Mouse (Mus musculus): Measurements from ENCODE around the gene Kdm1a. TPM values are rescaled to one million over a fixed set of nuclear protein-coding genes. Genes with fewer than 3 reads are reported as not detected.

The Kdm1a gene
- polyA plus RNA-seq (2017; shearing (Covaris generic)): 91.4 TPM

DNA sequence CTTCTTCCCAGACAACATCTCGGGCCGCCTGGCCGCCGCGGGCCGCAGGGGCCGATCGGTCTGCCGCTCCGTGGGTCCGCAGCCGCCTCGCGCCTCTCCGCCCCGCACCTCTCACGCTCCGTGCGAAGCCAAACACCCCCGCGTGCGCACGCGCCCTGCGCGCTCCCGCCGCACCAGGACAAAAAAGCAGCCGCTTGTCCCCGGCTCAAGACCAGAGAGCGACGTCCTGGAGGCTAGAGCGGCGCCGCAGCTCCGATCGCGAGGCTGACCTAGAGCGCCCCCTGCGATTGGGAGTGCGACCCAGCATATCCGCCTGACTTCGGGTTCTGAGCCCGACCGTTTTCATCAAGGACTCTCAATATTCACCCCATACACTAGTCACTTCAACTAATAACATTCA lies at the start of gene Kdm1a:
Kdm1a (minus strand) TSS at position 156 of the 400 bp plus-strand sequence.

DNA sequence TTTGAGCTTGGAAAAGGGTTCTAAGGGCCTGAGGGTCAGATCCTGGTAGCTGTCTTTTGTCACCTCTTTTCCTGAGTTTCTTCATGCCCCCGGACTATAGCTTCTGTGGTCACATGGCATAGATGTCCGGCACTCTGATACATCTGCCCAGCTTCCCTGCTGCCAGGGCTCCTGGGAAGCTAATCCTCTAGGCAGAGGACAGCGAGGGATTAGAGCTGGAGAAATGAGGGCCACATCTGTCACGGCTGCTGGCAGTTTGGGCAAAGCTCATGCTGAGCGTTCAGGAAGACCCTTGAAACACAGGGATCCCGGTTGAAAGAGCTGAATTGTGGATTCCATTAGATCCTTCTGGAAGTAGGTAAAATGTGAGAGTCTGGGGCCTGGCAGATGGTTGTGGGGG lies 19.9 kb upstream of the Kdm1a start, which contains the start of gene Lactbl1:
Lactbl1 (plus strand) TSS at position 234 of the 400 bp plus-strand sequence.

GRCm38 (mm10) chr4:136610387-136610856 lies 7.9 kb upstream of the Kdm1a start, which contains the start of gene Tex46:
TSS of gene Tex46 (plus strand) at chr4:136610437.

Other genes starting within 250 kb of the Kdm1a start
- not detected for gene Htr1d, start 179.2 kb downstream of the Kdm1a start, polyA plus RNA-seq (2017; shearing (Covaris generic))
- gene 6030445D17Rik, start 140.5 kb downstream of the Kdm1a start, polyA plus RNA-seq (2017; shearing (Covaris generic)): not detected
- 4.6 TPM for gene Luzp1, start 133.0 kb downstream of the Kdm1a start, polyA plus RNA-seq (2017; shearing (Covaris generic))
- not detected for gene Tex46, start 7.7 kb upstream of the Kdm1a start, polyA plus RNA-seq (2017; shearing (Covaris generic))
- not detected for gene Lactbl1, start 19.9 kb upstream of the Kdm1a start, polyA plus RNA-seq (2017; shearing (Covaris generic))
- gene Ephb2, start 233.3 kb upstream of the Kdm1a start, polyA plus RNA-seq (2017; shearing (Covaris generic)): 0.09 TPM

All from naive thymus-derived CD4-positive, alpha-beta T cell, adult 5 months (primary cell).